Mouse (Mus musculus): ENCODE results near the gene Adnp. TPM values are rescaled to one million over a fixed set of nuclear protein-coding genes. Genes with fewer than 3 reads are reported as not detected.

Gene Adnp
- 10.4 TPM for polyA plus RNA-seq (2015; fragmentation: Illumina TruSeq; extraction: RNeasy Lipid Tissue Mini Kit (QIAGEN cat#74804); ENCODE audit: low read depth, low replicate concordance)

DNA sequence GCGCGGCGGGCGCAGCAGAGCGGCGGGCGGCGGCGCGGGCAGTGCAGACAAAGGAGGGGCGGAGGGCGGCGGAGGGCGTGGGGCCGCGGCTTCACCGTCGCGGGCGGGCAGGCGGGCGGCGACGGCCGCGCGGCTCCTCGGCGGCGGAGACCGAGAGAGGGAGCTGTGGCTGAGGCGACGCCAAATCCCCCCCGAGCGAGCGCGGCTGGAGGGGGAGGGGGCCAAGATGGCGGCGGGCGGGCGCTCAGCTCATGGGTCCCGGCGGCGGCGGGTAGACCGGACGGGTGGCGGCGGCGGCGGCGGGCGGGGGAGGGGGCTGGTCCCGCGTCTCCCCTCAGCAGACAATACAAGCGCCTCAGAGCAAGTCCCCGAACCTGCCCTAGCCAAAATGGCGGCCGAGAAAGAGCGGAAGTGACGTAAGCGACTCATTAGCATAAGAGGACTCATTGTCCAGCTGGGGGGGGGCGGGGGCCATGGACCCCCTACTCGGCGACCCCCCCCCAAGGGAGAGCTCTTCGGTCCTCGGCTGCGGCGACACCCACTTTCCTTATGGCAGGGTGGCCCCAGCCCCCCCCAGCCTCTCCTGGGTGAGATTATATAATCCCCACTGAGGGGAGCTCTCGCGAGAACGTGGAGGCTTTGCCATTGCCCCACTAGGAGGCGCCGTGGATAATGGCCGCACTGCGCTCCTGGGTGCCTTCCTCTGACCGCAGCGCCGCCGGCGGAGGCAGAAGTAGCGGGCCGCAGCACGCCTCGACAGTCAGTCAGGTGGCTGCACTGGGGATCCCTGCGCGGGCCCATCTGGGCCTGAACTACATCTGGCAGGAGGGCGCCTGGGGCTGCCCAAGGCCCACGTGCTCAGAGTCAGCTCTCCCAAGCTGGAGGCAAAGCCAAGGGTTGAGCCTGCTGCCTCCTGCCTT is at the start of gene Adnp:
Adnp (minus strand) TSS at position 388 of the 920 bp plus-strand sequence.

DNA sequence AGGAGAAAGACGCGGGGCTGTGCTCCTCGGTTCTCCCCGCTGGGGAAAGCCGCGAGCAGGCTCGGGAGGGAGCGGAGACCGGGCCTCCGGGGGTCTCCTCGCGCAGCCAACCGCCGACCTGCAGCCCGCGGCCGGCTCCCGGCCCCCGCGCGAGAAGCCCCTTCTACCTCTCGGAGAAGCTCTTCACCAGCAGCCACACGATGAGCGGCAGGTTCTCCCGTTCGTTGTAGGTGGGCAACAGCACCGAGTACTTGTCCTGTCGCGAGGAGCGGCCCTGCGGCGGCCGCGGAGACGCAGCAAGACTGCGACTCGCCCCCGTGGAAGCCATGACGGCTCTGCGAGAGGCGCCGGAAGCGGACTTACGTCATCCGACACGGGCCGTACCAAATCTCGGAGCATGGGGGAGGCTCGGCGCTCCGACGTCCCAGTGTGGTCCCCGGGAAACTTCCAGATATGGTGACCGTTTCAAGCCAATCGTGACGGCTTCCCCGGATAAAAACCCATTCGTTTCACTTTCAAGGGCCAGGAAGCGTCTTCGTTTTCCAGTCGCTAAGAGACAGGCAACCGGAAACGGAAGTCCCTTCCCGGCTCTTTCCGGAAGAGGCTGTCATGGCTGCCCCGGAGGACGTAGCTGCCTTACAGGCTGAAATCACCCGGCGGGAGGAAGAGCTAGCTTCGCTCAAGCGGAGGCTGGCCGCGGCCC is 23.3 kb upstream of the Adnp start, which contains the start of the genes Gm20716, Dpm1 and Mocs3:
Gm20716 (minus strand) TSS at position 339 of the 703 bp plus-strand sequence.
Dpm1 (minus strand) TSS at position 566 of the 703 bp plus-strand sequence.
Mocs3 (plus strand) TSS at position 597 of the 703 bp plus-strand sequence.

Other genes with a start within 250 kb of the Adnp start
- 0.16 TPM for gene Ripor3, start 196.5 kb downstream of the Adnp start, polyA plus RNA-seq (2015; fragmentation: Illumina TruSeq; extraction: RNeasy Lipid Tissue Mini Kit (QIAGEN cat#74804); ENCODE audit: low read depth, low replicate concordance)
- gene Pard6b, start 126.1 kb downstream of the Adnp start, polyA plus RNA-seq (2015; fragmentation: Illumina TruSeq; extraction: RNeasy Lipid Tissue Mini Kit (QIAGEN cat#74804); ENCODE audit: low read depth, low replicate concordance), result 3.2 TPM
- 63.4 TPM for gene Gm20716, start 23.3 kb upstream of the Adnp start, polyA plus RNA-seq (2015; fragmentation: Illumina TruSeq; extraction: RNeasy Lipid Tissue Mini Kit (QIAGEN cat#74804); ENCODE audit: low read depth, low replicate concordance)
- gene Dpm1, start 23.5 kb upstream of the Adnp start, polyA plus RNA-seq (2015; fragmentation: Illumina TruSeq; extraction: RNeasy Lipid Tissue Mini Kit (QIAGEN cat#74804); ENCODE audit: low read depth, low replicate concordance), result 48.3 TPM
- 8.2 TPM for gene Mocs3, start 23.5 kb upstream of the Adnp start, polyA plus RNA-seq (2015; fragmentation: Illumina TruSeq; extraction: RNeasy Lipid Tissue Mini Kit (QIAGEN cat#74804); ENCODE audit: low read depth, low replicate concordance)
- 14.9 TPM for gene Kcng1, start 74.6 kb upstream of the Adnp start, polyA plus RNA-seq (2015; fragmentation: Illumina TruSeq; extraction: RNeasy Lipid Tissue Mini Kit (QIAGEN cat#74804); ENCODE audit: low read depth, low replicate concordance)